Mouse (Mus musculus) myocyte (in vitro differentiated cells): ENCODE results near the gene Scaf11. TPM values are rescaled to one million over a fixed set of nuclear protein-coding genes. Genes with fewer than 3 reads are reported as not detected.
"Not testable (repeated sequence)": the region's sequence is repeated elsewhere in the genome, so short reads cannot be mapped to it uniquely, and the experiment has no call there.

ENCODE experiments used
- H3K27me3 ChIP-seq: one replicate; pipeline ENCODE4 v1.6.1; 2011; ENCODE audit not compliant: control insufficient read depth, insufficient read depth, insufficient read length
- H3K36me3 ChIP-seq: one replicate; pipeline ENCODE4 v1.6.1; 2011; ENCODE audit not compliant: control insufficient read depth, insufficient read depth
- H3K4me2 ChIP-seq: one replicate; pipeline ENCODE4 v1.6.1; 2011; ENCODE audit warnings: low read depth, control low read depth
- H3K4me3 ChIP-seq: one replicate; pipeline ENCODE4 v1.5.1; 2011; ENCODE audit warnings: mild to moderate bottlenecking, control low read depth, moderate library complexity
- H3K79me2 ChIP-seq: one replicate; pipeline ENCODE4 v1.6.1; 2011; ENCODE audit not compliant: control insufficient read depth, insufficient read depth
- H3ac ChIP-seq: one replicate; pipeline ENCODE4 v1.6.1; 2011; ENCODE audit not compliant: control insufficient read depth, insufficient read length
- CEBPB ChIP-seq: IDR thresholded peaks from 2 replicates; pipeline ENCODE4 v1.6.1; 2011; ENCODE audit warnings: mild to moderate bottlenecking, moderate library complexity; ENCODE audit not compliant: poor library complexity, insufficient read depth, severe bottlenecking
- E2F4 ChIP-seq: IDR thresholded peaks from one replicate; pipeline ENCODE4 v1.6.1; 2011; ENCODE audit warnings: mild to moderate bottlenecking, control low read depth, moderate library complexity; ENCODE audit not compliant: insufficient read depth
- MAX ChIP-seq: IDR thresholded peaks from one replicate; pipeline ENCODE4 v1.6.1; 2011; ENCODE audit warnings: low read depth, mild to moderate bottlenecking, control low read depth
- MYOD1 ChIP-seq, 3 experiments: IDR thresholded peaks; one replicate each; pipeline ENCODE4 v1.6.1; 2011; ENCODE audit warnings: control low read depth in 2 of 3, low read depth in 2 of 3, mild to moderate bottlenecking in 2 of 3, moderate library complexity in 1 of 3; ENCODE audit not compliant: insufficient read length in 2 of 3, control insufficient read depth in 1 of 3
- MYOG ChIP-seq, 3 experiments: IDR thresholded peaks; one replicate each; pipeline ENCODE4 v1.6.1; 2011; ENCODE audit warnings: control low read depth in 2 of 3, low read depth in 2 of 3, mild to moderate bottlenecking in 2 of 3; ENCODE audit not compliant: insufficient read length in 2 of 3, control insufficient read depth in 1 of 3, insufficient read depth in 1 of 3
- POLR2A ChIP-seq: IDR thresholded peaks from one replicate; pipeline ENCODE4 v1.6.1; 2011; ENCODE audit warnings: low read depth, mild to moderate bottlenecking, control low read depth, moderate library complexity; ENCODE audit not compliant: insufficient read length
- POLR2AphosphoS2 ChIP-seq: IDR thresholded peaks from one replicate; pipeline ENCODE4 v1.6.1; 2011; ENCODE audit warnings: low read depth, control low read depth; ENCODE audit not compliant: insufficient read length
- REST ChIP-seq: IDR thresholded peaks from one replicate; pipeline ENCODE4 v1.6.1; 2011; ENCODE audit warnings: mild to moderate bottlenecking, control low read depth, moderate library complexity; ENCODE audit not compliant: insufficient read depth, insufficient read length
- SRF ChIP-seq: IDR thresholded peaks from one replicate; pipeline ENCODE4 v1.6.1; 2011; ENCODE audit warnings: low read depth; ENCODE audit not compliant: control insufficient read depth, insufficient read length
- TCF12 ChIP-seq: IDR thresholded peaks from one replicate; pipeline ENCODE4 v1.6.1; 2011; ENCODE audit warnings: mild to moderate bottlenecking, control low read depth; ENCODE audit not compliant: poor library complexity, insufficient read depth, severe bottlenecking
- TCF3 ChIP-seq: IDR thresholded peaks from one replicate; pipeline ENCODE4 v1.6.1; 2011; ENCODE audit warnings: low read depth, control low read depth; ENCODE audit not compliant: insufficient read length
- USF1 ChIP-seq: IDR thresholded peaks from one replicate; pipeline ENCODE4 v1.6.1; 2011; ENCODE audit warnings: low read depth, mild to moderate bottlenecking, control low read depth, moderate library complexity
- polyA plus RNA-seq: library from polyadenylated mRNA; unstranded; fragments of >200 nt; fragmentation: generic; extraction: Trizol; gene quantifications from one replicate; pipeline ENCODE4 v1.2.1, GENCODE M21; 2012; ENCODE audit warnings: missing spikeins

Gene Scaf11
- polyA plus RNA-seq = 21.6 TPM

GRCm38 (mm10) chr15:96460730-96461540 lies at the start of gene Scaf11:
Scaf11 (minus strand) TSS chr15:96460843.
- Histone ChIP-seq H3K79me2 (peaks cover 41% of the 10 kb centered on the region), H3K27me3 (no peaks in the 10 kb centered on the region), H3K4me3 (peak within 1 kb of the TSS; percentile 61), H3K4me2 (peak within 1 kb of the TSS; percentile 96), H3ac (peak within 1 kb of the TSS; percentile 87), H3K36me3 (no peaks in the 10 kb centered on the region)
- TF ChIP-seq MYOD1 (IDR thresholded peaks at IDR 0.05; ENCODE audit: control insufficient read depth in 1 of 3, insufficient read length in 2 of 3, low read depth in 2 of 3) (no peak), POLR2AphosphoS2 (peak; percentile 73), TCF12 (no peak), POLR2A (peak; percentile 90), TCF3 (no peak), E2F4 (peak; percentile 60), MYOG (IDR thresholded peaks at IDR 0.05; ENCODE audit: control insufficient read depth in 1 of 3, insufficient read depth in 1 of 3, insufficient read length in 2 of 3, low read depth in 2 of 3) (peak in 1 of 3 experiments; percentile 1)

- H3K27me3 ChIP-seq = no peaks in the 10 kb centered on the region
- H3K4me2 ChIP-seq = peak overlapping the region; percentile 84
- H3ac ChIP-seq = no peak overlapping the region
- no peak for TF ChIP-seq E2F4
- TF ChIP-seq REST = no peak
- TF ChIP-seq MYOG (IDR thresholded peaks at IDR 0.05; ENCODE audit: control insufficient read depth in 1 of 3, insufficient read depth in 1 of 3, insufficient read length in 2 of 3, low read depth in 2 of 3) = no peak
- TF ChIP-seq TCF3 = no peak
- no peak for TF ChIP-seq POLR2A
- no peak for TF ChIP-seq MAX
- H3K36me3 ChIP-seq = no peaks in the 10 kb centered on the region
- peak overlapping the region; percentile 5 for H3K4me3 ChIP-seq
- H3K79me2 ChIP-seq = no peaks in the 10 kb centered on the region
Measured at GRCm38 (mm10) chr15:96507097-96507840, 46.6 kb upstream of the Scaf11 start.

GRCm38 (mm10) chr15:96497646-96498045 lies 37.0 kb upstream of the Scaf11 start:
- no peak for TF ChIP-seq CEBPB
- TF ChIP-seq TCF3 = no peak
- no peak for TF ChIP-seq MAX
- TF ChIP-seq SRF = no peak
- no peak for TF ChIP-seq MYOD1 (IDR thresholded peaks at IDR 0.05; ENCODE audit: control insufficient read depth in 1 of 3, insufficient read length in 2 of 3, low read depth in 2 of 3)
- TF ChIP-seq POLR2A = no peak
- H3K4me2 ChIP-seq = no peak overlapping the region
- H3K36me3 ChIP-seq = no peaks in the 10 kb centered on the region
- no peak overlapping the region for H3ac ChIP-seq
- H3K79me2 ChIP-seq = no peaks in the 10 kb centered on the region
- H3K27me3 ChIP-seq = no peaks in the 10 kb centered on the region
- no peak overlapping the region for H3K4me3 ChIP-seq

DNA sequence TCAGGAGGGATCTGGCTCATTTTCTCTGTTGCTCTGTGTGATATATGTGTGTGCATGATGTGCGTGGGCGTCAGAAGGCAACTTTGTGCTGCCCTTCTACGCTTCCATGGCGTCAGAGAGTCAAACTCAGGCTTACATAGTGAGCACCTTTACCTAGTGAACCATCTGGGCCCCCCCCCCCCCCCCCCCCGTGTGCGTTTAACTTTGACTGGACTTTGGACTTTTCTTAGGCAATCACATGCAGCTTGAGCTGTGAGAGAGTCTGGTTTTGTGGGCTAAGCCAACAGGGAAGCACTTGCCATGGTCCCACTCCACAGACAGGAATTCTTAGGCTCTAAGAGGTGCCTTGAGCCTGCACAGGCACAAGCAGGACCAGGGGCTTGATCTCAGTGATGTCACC lies 33.6 kb upstream of the Scaf11 start:
- H3K4me3 ChIP-seq = no peak overlapping the region
- no peak overlapping the region for H3ac ChIP-seq
- no peaks in the 10 kb centered on the region for H3K79me2 ChIP-seq
- H3K4me2 ChIP-seq = no peak overlapping the region
- H3K36me3 ChIP-seq = no peaks in the 10 kb centered on the region
- H3K27me3 ChIP-seq = no peaks in the 10 kb centered on the region
- no peak for TF ChIP-seq CEBPB
- no peak for TF ChIP-seq E2F4
- no peak for TF ChIP-seq REST
- no peak for TF ChIP-seq MYOD1 (IDR thresholded peaks at IDR 0.05; ENCODE audit: control insufficient read depth in 1 of 3, insufficient read length in 2 of 3, low read depth in 2 of 3)
- TF ChIP-seq POLR2AphosphoS2 = no peak
- TF ChIP-seq USF1 = no peak
- TF ChIP-seq SRF = no peak
- no peak for TF ChIP-seq POLR2A
- TF ChIP-seq MAX = no peak
- TF ChIP-seq TCF3 = no peak
- TF ChIP-seq TCF12 = no peak
- TF ChIP-seq MYOG (IDR thresholded peaks at IDR 0.05; ENCODE audit: control insufficient read depth in 1 of 3, insufficient read depth in 1 of 3, insufficient read length in 2 of 3, low read depth in 2 of 3) = no peak

GRCm38 (mm10) chr15:96493573-96493972 lies 32.9 kb upstream of the Scaf11 start:
- Histone ChIP-seq H3ac (no peak overlapping the region), H3K79me2 (no peaks in the 10 kb centered on the region), H3K4me2 (no peak overlapping the region), H3K36me3 (no peaks in the 10 kb centered on the region), H3K27me3 (no peaks in the 10 kb centered on the region), H3K4me3 (no peak overlapping the region)
- TF ChIP-seq SRF (no peak), MAX (no peak), TCF12 (no peak), USF1 (no peak), E2F4 (no peak), REST (no peak), MYOG (IDR thresholded peaks at IDR 0.05; ENCODE audit: control insufficient read depth in 1 of 3, insufficient read depth in 1 of 3, insufficient read length in 2 of 3, low read depth in 2 of 3) (no peak), CEBPB (no peak), POLR2AphosphoS2 (no peak), POLR2A (no peak), MYOD1 (IDR thresholded peaks at IDR 0.05; ENCODE audit: control insufficient read depth in 1 of 3, insufficient read length in 2 of 3, low read depth in 2 of 3) (no peak), TCF3 (no peak)

GRCm38 (mm10) chr15:96492919-96493318 lies 32.3 kb upstream of the Scaf11 start:
- not testable (repeated sequence) for H3K36me3 ChIP-seq, H3K79me2 ChIP-seq, H3K27me3 ChIP-seq, H3K4me3 ChIP-seq, H3ac ChIP-seq, H3K4me2 ChIP-seq
